Mouse (Mus musculus) cerebellum, adult 2 months (tissue): Measurements from ENCODE around the gene Sez6l.

ENCODE experiments used
- CTCF ChIP-seq: fragments of 200-500 bp; IDR thresholded peaks from 2 replicates; pipeline ENCODE4 v1.5.1; 2011; ENCODE audit warnings: low read depth, mild to moderate bottlenecking, control low read depth, low read length, moderate library complexity, borderline replicate concordance; ENCODE audit not compliant: insufficient read depth
- POLR2A ChIP-seq: fragments of 200-500 bp; IDR thresholded peaks from 2 replicates; pipeline ENCODE4 v1.6.1; 2011; ENCODE audit warnings: low read length, control low read depth, borderline replicate concordance; ENCODE audit not compliant: insufficient read depth

DNA sequence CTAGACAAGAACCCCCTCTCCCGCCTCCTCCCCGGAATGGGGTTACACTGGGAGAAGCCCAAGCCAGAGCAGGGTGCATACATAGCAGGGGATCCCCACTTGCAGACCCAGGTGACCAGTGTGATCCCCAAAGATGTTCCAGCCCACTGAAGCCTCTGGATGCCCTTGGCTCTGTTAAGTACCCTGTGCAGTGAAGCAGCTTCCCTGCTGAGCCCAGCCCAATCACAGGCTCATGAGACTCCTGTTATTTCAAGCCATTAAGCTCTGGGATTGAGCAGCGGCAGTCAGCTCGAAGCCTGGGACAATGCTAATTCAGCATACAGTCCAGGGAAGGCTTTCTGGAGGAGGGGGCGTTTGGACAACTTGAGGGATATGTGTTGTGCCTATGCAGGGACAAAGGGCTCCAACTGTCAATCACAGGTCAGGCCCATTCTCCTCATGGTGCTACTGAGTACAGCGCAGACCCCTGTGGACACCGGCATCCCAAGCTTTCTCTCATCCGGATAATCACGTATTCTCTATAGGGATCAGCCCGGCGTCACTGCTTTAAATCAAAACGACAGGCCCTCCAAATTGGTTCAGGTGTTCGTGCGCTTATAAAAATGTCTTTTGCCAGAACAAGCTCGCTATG lies 16.0 kb downstream of the Sez6l start:
- TF ChIP-seq POLR2A = no peak
- no peak for TF ChIP-seq CTCF
